Mouse (Mus musculus) megakaryocyte, embryonic 14.5 days (primary cell): ENCODE results near the gene Cdr2l. TPM values are rescaled to one million over a fixed set of nuclear protein-coding genes. Genes with fewer than 3 reads are reported as not detected.
A peak's percentile ranks its signal among the peaks of the same experiment; 100 is the strongest.

Experiments used
- H3K27me3 ChIP-seq: replicated peaks from 2 replicates; pipeline ENCODE3; 2012; ENCODE audit warnings: inconsistent platforms
- H3K36me3 ChIP-seq: replicated peaks from 2 replicates; pipeline ENCODE3; 2012; ENCODE audit warnings: low read length, inconsistent platforms, mixed read lengths
- H3K4me1 ChIP-seq: 2 replicates; pipeline ENCODE4 v1.6.1; 2012; ENCODE audit warnings: inconsistent platforms
- H3K4me3 ChIP-seq: replicated peaks from 2 replicates; pipeline ENCODE3; 2012; ENCODE audit warnings: moderate library complexity, mild to moderate bottlenecking, inconsistent platforms
- H3K9me3 ChIP-seq: 2 replicates; pipeline ENCODE4 v1.6.1; 2012; ENCODE audit warnings: inconsistent platforms
- FLI1 ChIP-seq: IDR thresholded peaks from 2 replicates; pipeline ENCODE4 v1.6.1; 2012; ENCODE audit warnings: low read length, inconsistent platforms, mixed read lengths
- GATA1 ChIP-seq: IDR thresholded peaks from 3 replicates; pipeline ENCODE4 v1.6.1; 2012; ENCODE audit warnings: mixed read lengths, low read length, inconsistent platforms, borderline replicate concordance
- polyA plus RNA-seq: library from polyadenylated mRNA; stranded (reverse); fragments of >175 nt; gene quantifications from 2 replicates; pipeline ENCODE4 v1.2.3, GENCODE M21; 2012; ENCODE audit warnings: low replicate concordance; ENCODE audit not compliant: insufficient read depth

Cdr2l gene
- polyA plus RNA-seq, 1 experiment: not detected

DNA sequence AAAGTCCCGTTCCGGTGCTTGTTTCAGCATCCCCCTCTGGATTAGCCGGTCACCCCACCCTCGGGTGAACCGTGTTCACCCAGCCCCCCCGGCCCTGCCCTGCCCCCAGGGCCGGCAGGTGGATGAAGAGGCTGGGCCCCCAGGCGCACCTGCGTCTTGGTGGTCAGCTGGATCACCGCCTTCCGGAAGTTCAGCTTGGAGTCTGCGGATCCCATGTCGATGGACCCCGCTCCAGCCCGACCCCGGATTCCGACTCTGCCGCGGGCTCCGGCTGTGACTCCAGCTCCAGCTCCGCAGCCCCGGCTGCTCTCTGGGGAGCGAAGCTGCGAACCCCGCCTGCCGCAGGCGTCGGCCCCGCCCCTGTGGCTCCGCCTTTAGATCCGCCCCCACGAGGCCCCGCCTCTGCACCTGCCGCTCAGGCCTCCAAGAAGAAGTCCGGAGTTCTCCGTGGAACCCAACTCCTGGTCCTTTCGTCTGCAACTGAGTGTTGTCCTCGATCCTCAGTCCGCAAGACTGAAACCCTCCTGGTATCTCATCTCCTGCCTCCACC lies 14.2 kb upstream of the Cdr2l start, which contains the start of gene Hid1:
TSS of gene Hid1 (minus strand) at position 362 of the 550 bp plus-strand sequence.
- Histone ChIP-seq H3K4me1 (peaks cover 30% of the 10 kb centered on the region), H3K9me3 (no peaks in the 10 kb centered on the region), H3K4me3 (peak within 1 kb of the TSS; percentile 91), H3K36me3 (no peaks in the 10 kb centered on the region), H3K27me3 (peaks cover 95% of the 10 kb centered on the region)
- TF ChIP-seq GATA1: no peak
- no peak for TF ChIP-seq FLI1

- H3K36me3 ChIP-seq: no peaks in the 10 kb centered on the region
- no peak for TF ChIP-seq GATA1
- TF ChIP-seq FLI1: no peak
- no peak overlapping the region for H3K4me3 ChIP-seq
- peaks cover 95% of the 10 kb centered on the region for H3K27me3 ChIP-seq
- no peaks in the 10 kb centered on the region for H3K9me3 ChIP-seq
- H3K4me1 ChIP-seq: peaks cover 44% of the 10 kb centered on the region
These were observed 11.3 kb upstream of the Cdr2l start for GRCm38 (mm10) chr11:115370368-115370767.

- no peak for TF ChIP-seq GATA1
- no peak for TF ChIP-seq FLI1
- Histone ChIP-seq H3K36me3 (no peaks in the 10 kb centered on the region), H3K27me3 (peaks cover 95% of the 10 kb centered on the region), H3K4me1 (peaks cover 38% of the 10 kb centered on the region), H3K9me3 (no peaks in the 10 kb centered on the region), H3K4me3 (no peak overlapping the region)
These were observed 10.4 kb upstream of the Cdr2l start for GRCm38 (mm10) chr11:115371354-115371753.

GRCm38 (mm10) chr11:115372015-115372414 lies 9.7 kb upstream of the Cdr2l start:
- TF ChIP-seq FLI1: no peak
- TF ChIP-seq GATA1: no peak
- Histone ChIP-seq H3K9me3 (no peaks in the 10 kb centered on the region), H3K4me3 (no peak overlapping the region), H3K4me1 (peaks cover 31% of the 10 kb centered on the region), H3K27me3 (peaks cover 94% of the 10 kb centered on the region), H3K36me3 (no peaks in the 10 kb centered on the region)

GRCm38 (mm10) chr11:115372737-115373136 lies 9.0 kb upstream of the Cdr2l start:
- Histone ChIP-seq H3K4me3 (no peak overlapping the region), H3K36me3 (no peaks in the 10 kb centered on the region), H3K9me3 (0 out of 2 replicates have a peak, but pooled peaks cover under 1% of the 10 kb centered on the region), H3K27me3 (peaks cover 92% of the 10 kb centered on the region), H3K4me1 (peaks cover 24% of the 10 kb centered on the region)
- no peak for TF ChIP-seq GATA1
- no peak for TF ChIP-seq FLI1

DNA sequence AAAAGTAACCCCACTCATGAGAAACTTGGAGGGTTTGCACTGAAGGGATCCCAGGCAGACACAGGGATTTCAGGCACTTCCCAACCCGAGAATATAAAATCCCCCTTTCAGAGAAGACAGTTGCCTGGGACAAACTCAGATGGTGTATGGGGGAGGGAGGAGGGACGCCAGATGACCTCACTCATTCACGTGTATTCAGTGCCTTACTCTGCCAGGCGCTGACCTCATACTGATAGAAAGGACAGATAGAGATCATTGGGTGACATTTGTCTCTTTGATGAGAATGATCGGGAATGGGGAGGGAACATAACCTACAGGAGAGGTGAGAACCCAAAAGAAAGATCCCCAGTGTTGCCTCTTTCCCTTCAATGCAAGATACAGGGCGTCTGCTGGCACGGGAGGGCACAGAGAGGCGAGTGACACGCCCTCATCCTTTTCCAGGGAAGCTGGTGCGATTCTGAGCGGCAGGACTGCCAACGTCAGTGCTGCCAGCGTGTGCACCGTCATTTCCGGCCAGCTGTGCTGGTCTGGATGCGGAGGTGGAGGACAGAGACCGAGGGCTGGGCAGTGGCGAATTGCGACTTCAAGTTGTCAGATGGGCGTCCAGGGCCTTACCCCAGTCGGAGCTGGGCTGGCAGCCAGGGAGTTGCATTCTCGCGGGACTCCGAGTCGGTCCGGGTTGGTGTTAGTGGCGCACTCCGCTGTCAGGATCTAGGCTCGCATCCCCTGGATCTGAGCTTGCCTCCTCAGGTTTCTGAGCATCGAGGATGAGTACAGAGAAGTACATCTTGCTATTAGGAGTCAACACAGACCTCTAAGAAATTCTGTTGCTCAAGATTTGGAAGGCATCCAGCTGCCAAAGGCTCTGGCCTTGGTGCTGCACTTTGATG lies 7.7 kb upstream of the Cdr2l start:
- peak overlapping the region; percentile 91 for H3K4me3 ChIP-seq
- H3K4me1 ChIP-seq: peaks cover 23% of the 10 kb centered on the region
- H3K27me3 ChIP-seq: peaks cover 95% of the 10 kb centered on the region
- H3K9me3 ChIP-seq: peaks cover 13% of the 10 kb centered on the region
- H3K36me3 ChIP-seq: no peaks in the 10 kb centered on the region
- no peak for TF ChIP-seq FLI1
- TF ChIP-seq GATA1: no peak

DNA sequence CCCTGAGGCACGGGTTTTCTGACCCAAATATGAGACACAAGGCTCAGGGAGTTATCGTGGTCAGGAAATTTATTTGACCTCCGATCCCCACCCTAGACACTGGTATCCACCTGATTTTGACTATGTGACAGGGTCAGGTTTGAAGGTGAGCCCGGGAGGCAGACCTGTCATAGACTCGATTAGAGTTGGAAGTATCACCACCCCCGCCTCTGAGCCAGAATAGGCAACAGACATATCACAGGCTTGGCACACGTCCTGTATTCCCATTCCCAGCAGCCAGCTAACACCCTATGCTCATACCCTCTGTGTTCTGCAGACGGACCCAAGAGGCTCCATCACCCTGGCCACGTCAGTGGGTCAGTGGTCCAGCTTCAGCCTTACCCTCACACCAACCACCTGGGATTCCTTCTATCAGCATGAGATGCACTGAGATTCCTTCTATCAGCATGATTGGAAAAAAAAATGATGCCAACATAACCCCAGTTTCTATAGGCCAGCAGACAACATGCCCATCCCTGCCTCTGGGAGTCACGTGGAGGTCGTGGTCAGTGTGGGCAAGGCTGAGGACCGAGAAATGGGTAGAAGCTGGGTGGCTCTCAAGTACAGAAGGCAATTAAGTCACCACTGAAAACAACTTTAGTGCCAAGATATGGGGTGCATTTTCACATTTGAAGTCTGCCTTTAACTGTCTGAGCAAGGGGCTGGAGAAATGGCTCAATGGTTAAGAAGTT lies 6.9 kb upstream of the Cdr2l start:
- peaks cover 23% of the 10 kb centered on the region for H3K4me1 ChIP-seq
- TF ChIP-seq GATA1 (no peak), FLI1 (no peak)

GRCm38 (mm10) chr11:115376722-115377121 lies 5.0 kb upstream of the Cdr2l start:
- Histone ChIP-seq H3K36me3 (no peaks in the 10 kb centered on the region), H3K27me3 (peaks cover 91% of the 10 kb centered on the region), H3K4me3 (no peak overlapping the region), H3K4me1 (peaks cover 26% of the 10 kb centered on the region), H3K9me3 (peaks cover 23% of the 10 kb centered on the region)
- TF ChIP-seq GATA1: no peak
- no peak for TF ChIP-seq FLI1

More for the DNA sequence above, 6.9 kb upstream of the Cdr2l start:
- peaks cover 95% of the 10 kb centered on the region for H3K27me3 ChIP-seq
- H3K4me3 ChIP-seq: peak overlapping the region; percentile 23
- peaks cover 20% of the 10 kb centered on the region for H3K9me3 ChIP-seq
- no peaks in the 10 kb centered on the region for H3K36me3 ChIP-seq

- TF ChIP-seq GATA1: no peak
- Histone ChIP-seq H3K4me1 (peaks cover 31% of the 10 kb centered on the region), H3K4me3 (no peak overlapping the region), H3K36me3 (no peaks in the 10 kb centered on the region), H3K9me3 (peaks cover 23% of the 10 kb centered on the region), H3K27me3 (peaks cover 91% of the 10 kb centered on the region)
These were observed 4.5 kb upstream of the Cdr2l start for GRCm38 (mm10) chr11:115377254-115377653.

DNA sequence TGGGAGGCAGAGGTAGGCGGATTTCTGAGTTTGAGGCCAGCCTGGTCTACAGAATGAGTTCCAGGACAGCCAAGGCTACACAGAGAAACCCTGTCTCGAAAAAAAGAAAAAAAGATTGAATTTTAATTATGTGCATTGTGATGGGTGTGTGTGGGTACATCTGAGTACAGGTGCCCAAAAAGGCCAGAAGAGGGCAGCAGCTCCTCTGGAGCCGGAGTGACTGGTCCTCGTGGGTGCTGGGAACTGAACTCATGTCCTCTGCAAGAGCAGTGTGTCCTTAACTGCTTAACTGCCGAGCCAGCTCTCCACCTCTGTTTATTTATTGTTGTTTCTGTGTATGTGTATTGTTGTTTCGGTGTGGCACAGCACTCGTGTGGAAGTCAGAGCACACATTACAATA lies 3.9 kb upstream of the Cdr2l start:
- TF ChIP-seq FLI1 (no peak), GATA1 (no peak)
- peaks cover 35% of the 10 kb centered on the region for H3K4me1 ChIP-seq
- no peaks in the 10 kb centered on the region for H3K36me3 ChIP-seq
- peaks cover 23% of the 10 kb centered on the region for H3K9me3 ChIP-seq
- H3K27me3 ChIP-seq: peaks cover 93% of the 10 kb centered on the region
- no peak overlapping the region for H3K4me3 ChIP-seq
